Mouse (Mus musculus) gastrocnemius, postnatal 14 days (tissue): ENCODE data around the gene Tmem135. TPM values are rescaled to one million over a fixed set of nuclear protein-coding genes. Genes with fewer than 3 reads are reported as not detected.
"Not testable (repeated sequence)": the region's sequence is repeated elsewhere in the genome, so short reads cannot be mapped to it uniquely, and the experiment has no call there.

ENCODE experiments used
- DNase-seq: peaks from one replicate; pipeline ENCODE4 v3.0.0; 2021; ENCODE audit warnings: mixed read lengths
- intact Hi-C: fragments of 180-260 bp; cut with DNase I; formaldehyde crosslinking; loops from one replicate; pipeline ENCODE4 v1.15.1; 2025; ENCODE audit warnings: low total_unique reads
- total RNA-seq, 2 experiments: library from RNA; stranded (reverse); gene quantifications; 2 replicates each; pipeline ENCODE4 v1.2.3; 2021

The Tmem135 gene
- total RNA-seq, 2 experiments from 2014 or later = 20.0 to 21.1 TPM

DNA sequence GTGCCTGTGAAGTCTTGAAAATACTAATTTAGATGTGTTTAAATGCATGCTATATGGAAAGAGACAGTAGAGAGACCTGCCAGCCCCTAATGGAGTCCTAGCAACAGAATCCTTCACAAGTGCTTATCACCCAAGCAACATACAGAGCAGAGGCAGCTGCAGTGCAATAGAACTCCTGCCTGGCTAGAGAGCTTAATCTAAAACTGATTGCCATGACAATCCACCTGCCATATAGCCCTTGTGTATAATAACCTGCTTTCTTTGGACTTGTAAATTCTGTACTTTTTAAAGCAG, 64.9 kb downstream of the Tmem135 start:
- intact Hi-C loops = no loop called here

DNA sequence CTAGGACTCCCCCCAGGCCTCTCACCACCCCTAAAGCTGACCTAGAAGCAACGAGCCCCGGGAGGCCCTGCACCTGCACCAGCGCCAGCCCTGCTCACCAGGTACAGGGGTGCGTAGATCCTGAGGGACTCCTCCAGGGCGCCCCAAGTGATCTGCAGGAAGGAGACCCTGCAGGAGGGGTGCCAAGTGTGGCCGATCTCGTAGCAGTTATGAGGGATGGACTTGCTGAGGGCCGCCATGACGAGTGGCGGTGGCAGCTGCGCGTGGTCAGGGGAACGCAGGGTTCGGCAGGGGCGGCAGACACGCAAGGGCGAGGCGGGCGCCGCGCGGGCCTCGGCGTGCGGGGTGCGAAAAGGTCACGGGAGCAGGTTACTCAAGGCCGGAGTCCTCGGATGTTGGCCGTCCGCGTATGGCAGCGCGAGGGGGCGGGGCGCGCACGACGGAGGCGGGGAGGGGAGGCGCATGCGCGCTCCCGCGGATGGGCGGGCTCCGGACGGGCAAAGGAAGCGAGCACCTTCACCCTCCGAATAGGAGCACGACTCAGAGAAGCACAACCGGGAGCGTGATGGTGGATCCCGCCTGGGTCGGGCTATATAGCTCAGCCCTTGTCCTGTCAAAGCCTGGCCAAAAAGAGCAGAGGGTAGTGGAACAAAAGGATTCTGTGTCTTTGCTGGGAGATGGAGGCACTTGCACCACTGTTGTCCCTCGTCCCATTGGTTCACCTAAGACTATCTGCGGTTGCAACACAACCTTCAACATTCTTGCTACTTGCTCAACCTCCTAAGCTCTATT, 65.5 kb downstream of the Tmem135 start:
- intact Hi-C loops = no loop called here
- peak; percentile 93 for DNase-seq

More for the DNA sequence above, 64.9 kb downstream of the Tmem135 start:
- DNase-seq = no peak

DNA sequence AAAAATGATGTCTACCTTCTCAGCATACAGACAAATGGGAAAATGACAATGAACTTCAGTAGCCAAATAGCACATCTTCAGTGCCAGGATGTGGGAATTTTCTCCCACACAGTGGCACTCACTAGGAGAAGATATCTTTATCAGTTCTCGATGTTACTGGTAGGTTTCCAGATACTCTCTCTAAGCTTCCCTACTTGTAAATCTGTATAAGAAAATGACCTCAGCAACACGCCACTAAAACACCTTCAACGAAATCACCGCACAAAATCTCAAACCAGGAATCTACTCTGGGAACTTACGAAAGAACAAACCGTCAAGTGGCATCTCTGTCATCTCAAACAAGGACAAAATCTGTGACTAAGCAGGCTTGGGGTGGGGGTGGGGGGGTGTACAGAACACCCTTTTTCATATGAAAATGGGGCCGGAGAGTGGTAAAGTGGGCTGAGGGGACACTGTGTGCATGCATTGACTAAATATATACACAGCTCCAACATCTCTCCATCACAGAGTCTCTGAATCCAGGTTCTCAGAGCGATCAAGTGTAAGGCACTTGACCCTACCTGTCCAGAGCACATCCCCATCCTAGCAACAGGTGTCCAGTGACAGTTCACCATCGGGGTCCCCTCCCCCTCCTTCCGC, 66.2 kb downstream of the Tmem135 start:
- intact Hi-C loops = no loop called here
- no peak for DNase-seq

DNA sequence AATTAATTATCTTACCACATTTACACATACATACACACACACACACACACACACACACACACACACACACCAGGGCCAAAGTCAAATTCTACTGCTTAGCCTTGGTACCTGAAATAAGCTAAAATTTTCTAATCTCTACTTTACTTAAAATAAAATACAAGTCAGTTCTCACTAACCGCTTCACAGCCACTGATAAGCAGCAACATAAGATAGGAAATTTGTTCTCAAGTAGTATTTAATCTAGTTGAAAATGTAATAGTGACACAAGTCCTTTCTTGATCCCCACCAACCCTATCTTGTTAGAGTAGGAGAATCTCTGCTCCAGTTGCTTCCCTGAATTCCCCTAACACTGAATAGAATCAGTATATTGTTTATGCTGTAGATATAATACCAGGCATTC, 67.6 kb downstream of the Tmem135 start:
- intact Hi-C loops = no loop called here
- no peak for DNase-seq

DNA sequence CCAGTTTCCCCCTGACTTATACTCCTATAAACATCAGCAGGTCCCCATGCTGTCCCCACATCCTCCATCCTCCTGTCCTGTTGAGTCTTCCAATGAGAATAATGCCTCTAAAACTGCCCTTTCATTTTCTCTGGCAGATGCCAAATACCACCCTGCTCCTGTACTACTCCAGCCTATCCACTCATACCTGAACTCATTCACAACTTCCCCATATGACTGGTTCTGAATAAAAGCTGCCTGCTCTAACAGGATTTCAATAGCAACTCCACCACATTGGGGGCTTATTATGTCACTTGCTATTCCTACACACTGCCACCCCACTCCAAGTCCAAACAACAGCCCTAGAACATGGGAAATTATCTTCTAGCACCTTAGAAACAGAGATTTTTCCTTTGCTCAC, 68.7 kb downstream of the Tmem135 start:
- intact Hi-C loops = no loop called here
- no peak for DNase-seq

DNA sequence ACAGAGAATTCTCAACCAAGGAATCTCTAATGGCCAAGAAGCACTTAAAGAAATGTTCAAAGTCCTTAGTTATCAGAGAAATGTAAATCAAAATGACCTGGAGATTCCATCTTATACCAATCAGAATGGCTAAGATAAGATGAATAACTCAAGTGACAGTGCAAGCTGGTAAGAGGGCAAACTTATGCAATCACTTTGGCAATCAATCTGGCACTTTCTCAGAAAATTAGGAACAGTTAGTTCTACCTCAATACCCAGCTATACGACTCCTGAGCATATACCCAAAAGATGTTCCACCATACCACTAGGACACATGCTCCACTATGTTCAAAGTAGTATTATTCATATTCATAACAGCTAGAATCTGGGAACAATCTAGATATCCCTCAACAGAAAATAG, 74.1 kb downstream of the Tmem135 start:
- no peak for DNase-seq
- intact Hi-C loops = no loop called here

DNA sequence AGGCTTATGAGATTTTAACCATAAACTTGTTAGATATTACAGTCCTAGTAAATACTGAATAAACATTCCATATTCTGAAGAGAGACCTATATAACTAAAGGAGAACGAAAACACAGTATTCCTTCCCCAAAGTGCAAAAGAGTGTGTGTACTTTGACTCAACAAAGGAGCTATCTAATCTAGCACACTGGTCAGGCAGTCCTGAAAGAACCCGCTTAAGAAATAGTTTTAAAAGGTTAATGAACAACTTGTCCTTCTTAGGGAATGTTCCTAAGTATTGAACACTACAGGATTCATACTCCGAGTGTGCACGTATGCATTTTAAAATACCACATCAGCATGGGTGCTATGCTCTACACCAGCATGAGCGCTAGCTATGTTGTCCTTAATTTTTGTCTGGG, 76.3 kb downstream of the Tmem135 start:
- DNase-seq = no peak
- intact Hi-C loops = no loop called here

DNA sequence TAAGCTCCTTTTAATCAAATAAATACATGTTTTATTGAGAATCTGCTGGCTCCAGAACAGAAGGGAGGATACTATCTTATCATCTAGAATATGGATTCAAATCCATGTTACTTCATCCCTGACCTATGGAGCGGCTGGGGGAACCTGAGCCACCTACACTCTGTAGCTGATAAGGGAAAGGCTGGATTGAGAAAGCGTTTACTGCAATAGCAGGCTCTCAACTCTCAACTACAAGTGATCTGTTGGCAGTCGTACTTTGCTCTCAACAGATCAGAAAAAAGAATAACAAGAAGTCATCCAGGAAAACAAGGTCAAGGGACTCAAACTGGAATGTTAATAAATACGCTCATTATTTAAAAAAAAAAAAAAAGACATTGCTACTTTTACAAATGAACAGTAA, 77.3 kb downstream of the Tmem135 start:
- DNase-seq = no peak
- intact Hi-C loops = no loop called here

DNA sequence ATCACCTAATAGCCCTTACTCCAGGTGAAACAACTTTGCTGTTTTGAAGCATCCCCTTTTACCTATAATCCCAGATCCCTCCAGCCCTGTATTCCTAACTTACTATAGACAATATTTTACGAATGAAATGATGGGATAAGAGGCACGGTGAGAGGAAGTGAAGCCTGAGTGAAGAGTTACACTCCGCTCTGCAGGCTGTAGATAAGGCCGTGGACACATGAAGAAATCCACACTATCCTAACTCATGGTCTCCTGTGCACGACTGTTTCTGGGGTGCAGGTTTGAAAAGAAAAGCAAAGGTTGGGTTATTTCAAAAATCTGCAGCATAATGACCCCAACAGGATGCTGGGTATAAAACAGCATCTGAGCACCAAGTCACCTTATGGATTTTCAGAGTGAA, 77.8 kb downstream of the Tmem135 start:
- intact Hi-C loops = no loop called here
- no peak for DNase-seq

DNA sequence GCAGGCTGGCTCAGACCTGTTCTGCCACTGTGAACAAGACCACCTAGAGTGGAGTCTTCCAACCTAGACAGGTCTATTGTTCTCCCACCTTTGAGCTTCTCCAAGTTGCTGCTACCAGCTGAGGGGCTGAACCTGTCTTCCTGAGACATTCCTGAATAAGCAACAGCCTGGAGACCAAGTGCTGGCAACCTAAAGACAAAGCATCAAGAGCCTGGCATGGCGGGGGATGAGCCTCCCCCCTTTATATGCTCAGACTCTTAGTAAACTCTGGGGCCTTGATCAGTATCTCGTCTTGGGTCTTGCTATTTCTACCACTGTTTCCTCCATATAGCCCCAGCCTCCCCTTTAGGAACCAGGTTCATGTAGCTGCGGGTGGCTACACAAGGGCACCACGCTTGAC, 81.3 kb downstream of the Tmem135 start:
- intact Hi-C loops, DNase-seq: not testable (repeated sequence)

DNA sequence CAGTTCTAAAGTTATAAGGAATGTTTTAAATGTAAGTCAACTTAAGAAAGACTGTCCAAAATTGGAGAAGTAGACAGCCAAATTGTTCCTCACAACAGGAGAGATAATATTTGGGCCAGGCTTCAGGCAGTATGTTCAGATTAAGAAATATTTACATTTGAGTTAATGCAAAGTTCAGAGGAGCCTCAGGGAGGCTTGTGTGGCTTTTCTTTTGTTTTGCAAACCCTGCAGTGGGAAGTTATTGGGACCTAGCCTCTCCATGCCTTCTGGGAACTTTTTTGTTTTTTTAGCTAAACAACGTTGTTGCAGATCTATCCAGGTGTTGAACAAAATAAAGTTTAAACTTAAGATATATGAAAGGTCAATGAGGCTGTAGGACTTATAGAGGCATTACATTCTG, 84.7 kb downstream of the Tmem135 start:
- intact Hi-C loops = no loop called here

DNA sequence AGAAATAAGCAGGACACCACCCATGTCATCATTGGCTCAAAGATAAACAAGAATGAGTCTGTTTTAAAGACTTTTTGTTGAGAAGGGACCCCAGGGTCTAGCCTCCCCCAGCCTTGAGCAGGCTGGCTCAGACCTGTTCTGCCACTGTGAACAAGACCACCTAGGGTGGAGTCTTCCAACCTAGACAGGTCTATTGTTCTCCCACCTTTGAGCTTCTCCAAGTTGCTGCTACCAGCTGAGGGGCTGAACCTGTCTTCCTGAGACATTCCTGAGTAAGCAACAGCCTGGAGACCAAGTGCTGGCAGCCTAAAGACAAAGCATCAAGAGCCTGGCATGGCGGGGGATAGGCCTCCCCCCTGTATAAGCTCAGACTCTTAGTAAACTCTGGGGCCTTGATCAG, 86.9 kb downstream of the Tmem135 start:
- not testable (repeated sequence) for DNase-seq

More for the DNA sequence above, 84.7 kb downstream of the Tmem135 start:
- DNase-seq = no peak

DNA sequence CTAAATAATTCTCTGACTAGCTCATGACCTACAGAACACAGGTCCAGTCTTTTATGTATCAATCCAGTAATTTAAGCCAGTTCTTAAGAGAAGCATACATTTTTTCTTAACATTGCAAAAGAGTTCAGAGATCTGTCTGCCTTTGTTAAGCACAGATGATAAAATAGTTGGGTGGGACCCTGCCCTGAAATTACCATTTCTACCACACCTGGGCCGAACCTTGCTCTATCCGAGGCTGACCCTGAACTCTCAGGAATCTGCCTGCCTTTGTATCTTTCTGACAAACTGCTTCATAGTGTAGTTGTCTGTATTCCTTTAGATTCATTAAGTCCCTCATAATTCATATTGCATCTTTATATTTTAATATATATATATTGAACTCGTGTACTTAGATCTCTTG, 87.9 kb downstream of the Tmem135 start:
- no peak for DNase-seq
- intact Hi-C loops = no loop called here

More for the DNA sequence above, 86.9 kb downstream of the Tmem135 start:
- intact Hi-C loops = not testable (repeated sequence)

DNA sequence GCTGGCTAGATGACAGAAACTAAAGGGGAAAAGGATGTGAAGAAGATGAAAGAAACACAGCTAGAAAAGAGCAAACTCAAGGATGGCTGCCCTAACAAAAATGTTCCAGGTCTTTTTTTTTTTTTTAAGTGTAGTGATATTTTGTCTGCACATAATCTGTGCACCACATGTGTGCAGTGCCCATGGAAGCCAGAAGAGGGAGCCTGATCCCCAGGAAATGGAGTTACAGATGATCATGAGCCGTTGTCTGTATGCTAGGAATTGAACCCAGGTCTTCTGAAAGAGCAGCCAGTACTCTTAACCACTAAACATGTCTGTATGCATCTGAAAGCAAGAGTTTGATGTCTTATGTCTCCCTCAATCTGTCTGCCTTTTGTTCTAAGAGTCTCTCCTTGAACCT, 92.5 kb downstream of the Tmem135 start:
- no peak for DNase-seq
- intact Hi-C loops = no loop called here

DNA sequence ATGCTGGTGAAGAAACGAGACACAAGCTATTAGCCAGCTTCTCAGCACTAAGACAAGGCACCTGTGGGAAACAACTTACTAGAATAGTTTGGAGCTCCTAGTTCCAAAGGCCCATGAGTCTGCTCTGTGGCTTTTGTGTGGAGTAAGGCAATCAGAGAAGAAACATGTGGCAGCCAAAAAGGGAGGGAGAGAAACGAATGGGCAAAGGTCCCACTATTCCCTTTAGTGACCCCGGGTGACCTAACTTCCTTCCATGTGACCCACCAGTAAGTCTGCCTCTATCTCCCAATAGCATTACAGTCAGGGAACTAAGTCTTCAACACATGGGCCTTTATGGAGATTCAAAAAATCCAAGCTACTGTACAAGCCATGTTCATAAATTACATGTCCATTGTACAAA, 95.1 kb downstream of the Tmem135 start:
- DNase-seq = no peak
- intact Hi-C loops = no loop called here

DNA sequence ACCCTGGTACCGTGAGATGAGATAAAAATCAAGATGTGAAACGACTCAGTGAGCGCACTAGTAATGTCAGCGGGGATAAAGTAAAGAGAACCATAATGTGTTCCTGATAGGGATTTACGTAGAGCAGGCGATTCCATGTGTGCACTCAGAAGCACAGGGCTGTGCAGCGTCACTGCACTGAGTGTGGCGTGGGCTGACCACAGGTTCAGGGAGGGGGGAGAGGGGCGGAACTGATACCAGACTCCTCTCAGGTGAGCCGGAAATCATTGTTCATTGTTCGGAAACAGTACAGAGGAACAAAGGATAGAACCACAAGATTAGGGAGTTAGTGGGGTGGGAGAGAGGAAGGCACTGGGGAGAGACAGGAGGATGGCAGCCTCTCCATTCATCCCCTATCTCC, 95.8 kb downstream of the Tmem135 start:
- no peak for DNase-seq
- intact Hi-C loops = no loop called here

DNA sequence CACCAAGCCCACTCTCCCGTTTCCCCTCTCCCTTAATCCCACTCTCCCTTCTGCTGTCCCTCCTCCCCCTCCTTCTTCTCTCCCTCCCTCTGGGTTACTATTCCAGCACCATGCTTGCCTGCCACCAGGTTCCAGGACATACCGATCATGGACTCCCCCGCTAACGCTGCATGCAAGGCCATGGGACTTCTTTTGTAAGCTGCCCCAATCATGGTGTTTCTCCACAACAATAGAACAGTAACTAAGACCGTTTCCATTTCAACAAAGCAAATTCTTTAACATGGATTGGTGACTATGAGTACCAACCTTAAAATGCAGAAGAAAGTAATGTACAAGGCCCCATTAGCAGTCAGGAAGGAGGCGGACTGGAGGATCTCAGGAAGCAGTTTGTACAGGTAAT, 97.2 kb downstream of the Tmem135 start:
- DNase-seq = no peak
- intact Hi-C loops = no loop called here

DNA sequence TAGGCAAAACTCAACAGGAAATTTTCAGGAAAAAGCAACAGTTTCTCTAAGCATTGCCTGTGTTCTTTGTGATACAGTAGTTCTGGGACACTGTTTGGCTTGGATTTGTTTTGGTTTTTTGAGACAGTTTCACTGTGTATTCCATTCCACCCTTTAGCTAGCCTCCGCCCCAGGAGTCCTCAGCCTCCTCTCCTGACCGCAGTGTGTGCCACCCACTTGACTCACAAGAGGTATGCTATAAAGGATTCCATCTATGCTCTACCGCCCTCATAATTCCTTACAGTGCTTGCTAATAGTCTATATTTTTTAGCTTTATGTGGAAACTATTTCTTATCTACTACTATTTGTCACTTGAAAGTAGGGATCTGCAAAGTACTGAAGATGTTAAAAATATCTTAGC, 99.1 kb downstream of the Tmem135 start:
- DNase-seq = no peak
- intact Hi-C loops = no loop called here

DNA sequence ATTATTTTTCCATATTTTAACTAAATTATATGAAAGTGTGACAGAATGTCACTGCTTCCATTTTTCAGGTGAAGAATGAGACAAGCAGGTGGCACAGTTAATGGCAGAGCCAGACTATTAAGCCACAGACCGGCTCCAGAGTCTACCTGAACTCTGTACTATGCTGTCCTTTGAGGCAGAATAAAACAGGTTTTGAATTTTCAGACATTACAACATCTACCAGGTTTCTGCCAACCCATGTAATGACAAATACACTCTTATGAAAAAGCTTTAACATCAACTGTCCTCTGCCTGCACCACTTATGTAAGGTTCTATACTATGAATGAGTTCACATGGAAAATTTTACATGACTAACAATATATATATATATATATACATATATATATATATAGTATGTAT, 100.3 kb downstream of the Tmem135 start:
- intact Hi-C loops = no loop called here
- no peak for DNase-seq

DNA sequence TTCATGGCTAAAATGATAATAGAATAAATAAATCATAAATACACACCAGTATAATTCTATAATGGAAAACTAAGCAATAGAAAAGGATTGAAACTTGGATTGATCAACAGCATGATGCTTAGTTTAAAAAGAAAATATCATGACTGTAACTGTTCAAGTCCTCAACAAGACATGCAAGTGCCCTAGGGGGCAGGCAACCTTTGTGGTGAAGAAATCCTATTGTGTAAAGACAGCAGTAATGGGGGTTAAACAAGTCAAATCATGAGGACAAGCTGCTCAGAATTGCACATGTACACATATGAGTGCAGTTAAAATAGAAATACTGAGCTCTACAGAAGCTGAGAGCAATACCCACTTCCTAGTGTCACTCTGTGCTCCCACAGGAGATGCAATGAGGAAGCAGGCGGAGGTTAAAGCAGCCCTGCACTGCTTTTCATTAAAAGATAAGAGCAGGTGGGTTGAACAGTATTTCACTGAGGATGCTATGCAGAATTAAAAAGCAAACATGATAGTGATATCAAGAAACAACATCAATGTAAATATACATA, 105.0 kb downstream of the Tmem135 start:
- no peak for DNase-seq
- intact Hi-C loops = no loop called here

DNA sequence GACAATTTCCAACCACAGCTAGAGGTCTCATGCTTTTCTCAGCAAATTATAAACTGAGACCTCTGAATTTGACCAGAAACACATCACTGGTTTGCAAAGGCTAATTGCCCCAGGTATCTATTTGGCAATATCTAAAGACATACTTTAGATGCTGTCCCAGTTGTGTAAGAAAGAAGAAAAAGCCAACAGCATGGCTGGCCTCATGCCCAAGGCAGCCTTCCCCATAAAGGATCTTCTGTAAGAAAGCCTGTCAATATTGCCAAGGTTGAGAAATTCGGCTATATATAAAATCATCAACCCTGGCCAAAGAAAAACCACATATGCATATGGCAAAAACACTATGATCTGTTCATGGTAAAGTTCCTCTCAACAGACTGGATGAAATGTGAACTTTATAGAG, 107.1 kb downstream of the Tmem135 start:
- DNase-seq = no peak
- intact Hi-C loops = no loop called here
